Mouse (Mus musculus) intestine, postnatal 0 days (tissue): ENCODE data around the gene Osbpl2. TPM values are rescaled to one million over a fixed set of nuclear protein-coding genes. Genes with fewer than 3 reads are reported as not detected.

Experiments used
- ATAC-seq: fragments of 200-750 bp; cut with Nextera tagmentation; 2 replicates; pipeline ENCODE4 v1.8.0; 2017; ENCODE audit warnings: mild to moderate bottlenecking, moderate TSS enrichment, moderate library complexity
- H3K27ac ChIP-seq: fragments of 300-500 bp; sonication (generic); 2 replicates; pipeline ENCODE4 v1.5.1; 2014; ENCODE audit warnings: mild to moderate bottlenecking, low read depth, low read length, moderate library complexity
- H3K27me3 ChIP-seq: fragments of 300-500 bp; sonication (generic); replicated peaks from 2 replicates; pipeline ENCODE4 v1.6.1; 2014; ENCODE audit warnings: low read length, mixed read lengths; ENCODE audit not compliant: control insufficient read depth, insufficient read depth
- H3K36me3 ChIP-seq: fragments of 300-500 bp; sonication (generic); 2 replicates; pipeline ENCODE4 v1.6.1; 2014; ENCODE audit warnings: mild to moderate bottlenecking, moderate library complexity; ENCODE audit not compliant: control insufficient read depth, insufficient read depth
- H3K4me1 ChIP-seq: fragments of 300-500 bp; sonication (generic); replicated peaks from 2 replicates; pipeline ENCODE4 v1.6.1; 2014; ENCODE audit warnings: antibody characterized with exemption, low read length, mixed read lengths; ENCODE audit not compliant: control insufficient read depth, insufficient read depth
- H3K4me2 ChIP-seq: fragments of 300-500 bp; sonication (generic); replicated peaks from 2 replicates; pipeline ENCODE4 v1.6.1; 2014; ENCODE audit warnings: low read depth, mild to moderate bottlenecking, moderate library complexity
- H3K4me3 ChIP-seq: fragments of 300-500 bp; sonication (generic); 2 replicates; pipeline ENCODE4 v1.5.1; 2014; ENCODE audit warnings: low read depth, low read length
- H3K9ac ChIP-seq: fragments of 300-500 bp; sonication (generic); 2 replicates; pipeline ENCODE4 v1.6.1; 2014; ENCODE audit warnings: mild to moderate bottlenecking, low read depth, low read length
- H3K9me3 ChIP-seq: fragments of 300-500 bp; sonication (generic); 2 replicates; pipeline ENCODE4 v1.6.1; 2016; ENCODE audit warnings: mixed run types; ENCODE audit not compliant: control insufficient read depth
- CTCF ChIP-seq: sonication (generic); IDR thresholded peaks from 2 replicates; pipeline ENCODE4 v1.5.1; 2016; ENCODE audit warnings: low read depth, mild to moderate bottlenecking, control low read depth, antibody characterized with exemption, moderate library complexity
- WGBS: fragments of 180-500 bp; shearing (Covaris S2); extraction: QIAGEN DNeasy Blood & Tissue Kit; methylation state at CpG from one replicate; pipeline ENCODE4 v1.1.7; 2014; 5-methylcytosine and 5-hydroxymethylcytosine counted together
- polyA plus RNA-seq: library from polyadenylated mRNA; unstranded; fragments of >200 nt; fragmentation: Nextera tagmentation; extraction: Ambion mirVana; gene quantifications from 2 replicates; pipeline ENCODE4 v1.2.1, GENCODE M21; 2015

Osbpl2 gene
- polyA plus RNA-seq, 1 experiment from 2014 or later: 22.9 TPM

DNA sequence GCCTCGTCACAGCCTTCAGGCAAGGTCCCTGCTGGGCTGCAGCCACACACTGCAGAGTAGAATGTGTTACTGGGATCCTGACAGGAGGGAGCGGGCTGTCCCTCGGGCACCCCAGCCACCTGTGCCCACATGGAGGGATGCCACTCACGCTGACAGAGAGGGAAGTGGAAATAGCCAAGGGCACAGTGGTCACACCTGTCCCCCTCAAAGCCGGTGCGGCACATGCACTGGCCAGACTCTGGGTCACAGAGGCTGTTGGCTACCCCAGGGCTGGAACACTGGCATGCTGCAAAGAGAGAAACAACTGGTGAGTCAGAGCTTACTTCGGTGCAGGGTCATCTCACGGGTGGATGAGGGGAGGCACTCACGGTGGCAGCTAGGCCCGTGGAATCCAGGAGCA, 79.7 kb downstream of the Osbpl2 start:
- Histone ChIP-seq H3K4me3 (no peak overlapping the region), H3K36me3 (peaks cover 25% of the 10 kb centered on the region; the same call in 1 of the 2 replicates), H3K4me1 (no peaks in the 10 kb centered on the region), H3K27ac (no peak overlapping the region), H3K9me3 (no peaks in the 10 kb centered on the region), H3K4me2 (no peak overlapping the region), H3K27me3 (no peaks in the 10 kb centered on the region), H3K9ac (no peak overlapping the region)
- WGBS: 93% methylated on average over 10 of the region's 10 CpGs
- ATAC-seq: no peak
- TF ChIP-seq CTCF: no peak

- no peak overlapping the region for H3K27ac ChIP-seq
- no peak for TF ChIP-seq CTCF
- H3K9me3 ChIP-seq: no peaks in the 10 kb centered on the region
- 54% methylated on average over 11 of the region's 11 CpGs for WGBS
- H3K9ac ChIP-seq: no peak overlapping the region
- H3K4me2 ChIP-seq: no peak overlapping the region
- no peaks in the 10 kb centered on the region for H3K27me3 ChIP-seq
- H3K4me1 ChIP-seq: no peaks in the 10 kb centered on the region
- peaks cover 18% of the 10 kb centered on the region; the same call in 1 of the 2 replicates for H3K36me3 ChIP-seq
- H3K4me3 ChIP-seq: no peak overlapping the region
- no peak for ATAC-seq
Measured at GRCm38 (mm10) chr2:180200681-180201080, 81.6 kb downstream of the Osbpl2 start.

GRCm38 (mm10) chr2:180201303-180201702, 82.2 kb downstream of the Osbpl2 start:
- H3K36me3 ChIP-seq: peaks cover 19% of the 10 kb centered on the region; the same call in 1 of the 2 replicates
- WGBS: 75% methylated on average over 9 of the region's 9 CpGs
- no peaks in the 10 kb centered on the region for H3K9me3 ChIP-seq
- no peak overlapping the region for H3K4me3 ChIP-seq
- no peak for ATAC-seq
- no peak for TF ChIP-seq CTCF
- H3K9ac ChIP-seq: no peak overlapping the region
- no peaks in the 10 kb centered on the region for H3K4me1 ChIP-seq
- no peaks in the 10 kb centered on the region for H3K27me3 ChIP-seq
- no peak overlapping the region for H3K4me2 ChIP-seq
- no peak overlapping the region for H3K27ac ChIP-seq

- ATAC-seq: no peak
- H3K36me3 ChIP-seq: peaks cover 22% of the 10 kb centered on the region; the same call in 1 of the 2 replicates
- no peaks in the 10 kb centered on the region for H3K9me3 ChIP-seq
- no peaks in the 10 kb centered on the region for H3K4me1 ChIP-seq
- H3K9ac ChIP-seq: no peak overlapping the region
- WGBS: 90% methylated on average over 14 of the region's 14 CpGs
- H3K27ac ChIP-seq: no peak overlapping the region
- no peak overlapping the region for H3K4me3 ChIP-seq
- no peak overlapping the region for H3K4me2 ChIP-seq
- no peak for TF ChIP-seq CTCF
- no peaks in the 10 kb centered on the region for H3K27me3 ChIP-seq
Measured at GRCm38 (mm10) chr2:180202263-180202662, 83.2 kb downstream of the Osbpl2 start.

GRCm38 (mm10) chr2:180202805-180203204, 83.7 kb downstream of the Osbpl2 start:
- Histone ChIP-seq H3K9ac (no peak overlapping the region), H3K27ac (no peak overlapping the region), H3K27me3 (no peaks in the 10 kb centered on the region), H3K4me1 (no peaks in the 10 kb centered on the region), H3K4me3 (no peak overlapping the region), H3K4me2 (no peak overlapping the region), H3K9me3 (no peaks in the 10 kb centered on the region), H3K36me3 (peaks cover 16% of the 10 kb centered on the region; the same call in 1 of the 2 replicates)
- TF ChIP-seq CTCF: no peak
- ATAC-seq: no peak
- WGBS: 81% methylated on average over 10 of the region's 10 CpGs

DNA sequence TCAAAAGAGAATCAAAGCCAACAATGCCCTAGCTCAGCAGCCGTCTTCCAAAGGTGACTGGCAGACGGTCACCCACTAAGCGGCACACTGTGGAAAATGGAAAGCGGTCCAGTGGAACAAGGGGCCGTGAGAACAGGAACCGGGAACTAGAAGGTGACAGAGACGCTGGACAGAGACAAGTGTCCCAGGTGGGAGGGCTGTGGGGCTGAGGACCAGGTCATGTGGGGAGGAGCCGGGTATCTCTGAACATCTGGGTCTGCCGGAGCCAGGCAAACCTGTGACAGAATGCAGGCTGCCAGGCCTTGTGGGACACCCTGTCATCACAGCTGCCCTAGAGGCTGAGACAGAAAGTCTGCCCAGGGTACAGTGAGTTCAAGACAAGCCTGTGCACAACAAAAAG, 85.4 kb downstream of the Osbpl2 start:
- no peak overlapping the region for H3K9ac ChIP-seq
- H3K36me3 ChIP-seq: peaks cover 10% of the 10 kb centered on the region; the same call in 1 of the 2 replicates
- H3K4me2 ChIP-seq: no peak overlapping the region
- H3K4me1 ChIP-seq: no peaks in the 10 kb centered on the region
- no peak overlapping the region for H3K4me3 ChIP-seq
- TF ChIP-seq CTCF: no peak
- H3K27ac ChIP-seq: no peak overlapping the region
- no peak for ATAC-seq
- no peaks in the 10 kb centered on the region for H3K9me3 ChIP-seq
- 90% methylated on average over 9 of the region's 9 CpGs for WGBS
- no peaks in the 10 kb centered on the region for H3K27me3 ChIP-seq
